Mouse (Mus musculus): ENCODE measurements around the gene Cbx7. TPM values are rescaled to one million over a fixed set of nuclear protein-coding genes. Genes with fewer than 3 reads are reported as not detected.

The Cbx7 gene
- polyA plus RNA-seq, 1 experiment from 2014 or later: 5.7 TPM

DNA sequence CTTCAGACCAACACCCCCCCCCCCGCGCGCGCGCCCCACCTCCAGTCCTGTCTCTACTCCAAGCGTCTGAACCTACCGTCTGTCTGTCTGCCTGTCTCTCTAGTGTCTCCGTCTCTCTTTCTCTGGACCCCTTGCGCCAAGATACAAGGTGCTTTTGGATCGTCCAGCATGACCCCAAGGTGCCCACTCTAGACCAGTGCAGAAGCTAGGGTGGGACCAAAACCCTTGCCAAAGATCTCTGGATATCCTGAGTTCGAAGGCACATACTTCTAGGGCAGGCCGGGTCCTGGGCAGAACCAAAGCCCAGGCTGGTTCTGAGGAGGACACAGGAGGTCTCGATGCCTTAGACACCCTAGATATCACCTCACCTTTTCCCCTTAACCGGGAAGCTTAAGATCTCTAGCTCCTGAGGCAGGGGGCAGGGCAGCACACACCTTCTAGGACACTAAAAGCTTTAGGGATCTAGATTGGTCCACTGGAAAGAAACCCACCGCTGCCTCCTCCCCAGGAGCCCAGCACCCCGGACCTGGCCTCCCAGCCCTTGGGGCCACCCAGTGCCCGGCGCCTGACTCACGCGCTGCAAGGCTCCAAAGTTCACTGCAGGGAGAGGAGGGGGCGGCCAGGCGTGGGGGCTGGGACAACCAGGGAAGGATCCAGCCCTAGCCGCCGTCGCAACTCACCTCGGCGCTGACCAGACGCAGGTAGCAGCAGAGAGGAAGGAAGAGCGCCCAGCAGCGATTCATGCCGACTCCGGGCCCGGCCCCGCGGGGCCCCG is 42.5 kb upstream of the Cbx7 start:
- 2% methylated on average over 34 of the region's 36 CpGs for whole genome bisulfite sequencing
- peak; percentile 45; the same call in 1 of the 2 replicates for ATAC-seq (ENCODE audit: insufficient read depth, low FRiP score)

GRCm38 (mm10) chr15:80012527-80013201 is 41.7 kb upstream of the Cbx7 start:
- Histone ChIP-seq H3K4me3 (replicated peaks; ENCODE audit: low read length) (peak overlapping the region; percentile 70), H3K9ac (ENCODE audit: low read length) (peak overlapping the region; percentile 88), H3K27me3 (ENCODE audit: control insufficient read depth, insufficient read depth, low read length) (peaks cover 43% of the 10 kb centered on the region), H3K27ac (ENCODE audit: low read length) (peak overlapping the region; percentile 80), H3K36me3 (ENCODE audit: control insufficient read depth, insufficient read depth, low read length) (no peaks in the 10 kb centered on the region), H3K4me1 (ENCODE audit: control insufficient read depth, insufficient read depth, low read length) (peaks cover 35% of the 10 kb centered on the region), H3K4me2 (ENCODE audit: low read depth, low read length) (peak overlapping the region; percentile 99), H3K9me3 (replicated peaks; ENCODE audit: control insufficient read depth, low read length) (no peaks in the 10 kb centered on the region)
- WGBS: under 1% methylated on average over 60 of the region's 60 CpGs
- peak; percentile 86 for ATAC-seq (ENCODE audit: insufficient read depth, low FRiP score)

More for the DNA sequence above, 42.5 kb upstream of the Cbx7 start:
- H3K9me3 ChIP-seq (replicated peaks; ENCODE audit: control insufficient read depth, low read length): no peaks in the 10 kb centered on the region
- H3K4me2 ChIP-seq (ENCODE audit: low read depth, low read length): peak overlapping the region; percentile 99
- H3K9ac ChIP-seq (ENCODE audit: low read length): peak overlapping the region; percentile 88
- H3K4me3 ChIP-seq (replicated peaks; ENCODE audit: low read length): peak overlapping the region; percentile 70
- H3K4me1 ChIP-seq (ENCODE audit: control insufficient read depth, insufficient read depth, low read length): peaks cover 35% of the 10 kb centered on the region
- peak overlapping the region; percentile 80 for H3K27ac ChIP-seq (ENCODE audit: low read length)
- peaks cover 43% of the 10 kb centered on the region for H3K27me3 ChIP-seq (ENCODE audit: control insufficient read depth, insufficient read depth, low read length)
- no peaks in the 10 kb centered on the region for H3K36me3 ChIP-seq (ENCODE audit: control insufficient read depth, insufficient read depth, low read length)

GRCm38 (mm10) chr15:80011778-80012526 is 41.0 kb upstream of the Cbx7 start:
- peaks cover 43% of the 10 kb centered on the region for H3K27me3 ChIP-seq (ENCODE audit: control insufficient read depth, insufficient read depth, low read length)
- H3K4me1 ChIP-seq (ENCODE audit: control insufficient read depth, insufficient read depth, low read length): peaks cover 35% of the 10 kb centered on the region
- peak overlapping the region; percentile 99 for H3K4me2 ChIP-seq (ENCODE audit: low read depth, low read length)
- 1% methylated on average over 53 of the region's 56 CpGs for WGBS
- peak overlapping the region; percentile 88 for H3K9ac ChIP-seq (ENCODE audit: low read length)
- no peaks in the 10 kb centered on the region for H3K9me3 ChIP-seq (replicated peaks; ENCODE audit: control insufficient read depth, low read length)
- H3K4me3 ChIP-seq (replicated peaks; ENCODE audit: low read length): peak overlapping the region; percentile 70
- ATAC-seq (ENCODE audit: insufficient read depth, low FRiP score): no peak; the same call in 1 of the 2 replicates
- no peaks in the 10 kb centered on the region for H3K36me3 ChIP-seq (ENCODE audit: control insufficient read depth, insufficient read depth, low read length)
- H3K27ac ChIP-seq (ENCODE audit: low read length): peak overlapping the region; percentile 80

GRCm38 (mm10) chr15:80011194-80011593 is 40.3 kb upstream of the Cbx7 start:
- Histone ChIP-seq H3K27ac (ENCODE audit: low read length) (no peak overlapping the region), H3K9ac (ENCODE audit: low read length) (no peak overlapping the region), H3K9me3 (replicated peaks; ENCODE audit: control insufficient read depth, low read length) (no peaks in the 10 kb centered on the region), H3K4me2 (ENCODE audit: low read depth, low read length) (peak overlapping the region; percentile 99), H3K27me3 (ENCODE audit: control insufficient read depth, insufficient read depth, low read length) (peaks cover 42% of the 10 kb centered on the region), H3K36me3 (ENCODE audit: control insufficient read depth, insufficient read depth, low read length) (no peaks in the 10 kb centered on the region), H3K4me3 (replicated peaks; ENCODE audit: low read length) (peak overlapping the region; percentile 70), H3K4me1 (ENCODE audit: control insufficient read depth, insufficient read depth, low read length) (peaks cover 35% of the 10 kb centered on the region)
- ATAC-seq (ENCODE audit: insufficient read depth, low FRiP score): no peak
- WGBS: 38% methylated on average over 6 of the region's 6 CpGs

- Histone ChIP-seq H3K4me2 (ENCODE audit: low read depth, low read length) (peak overlapping the region; percentile 99; the same call in 1 of the 2 replicates), H3K9me3 (replicated peaks; ENCODE audit: control insufficient read depth, low read length) (no peaks in the 10 kb centered on the region), H3K4me1 (ENCODE audit: control insufficient read depth, insufficient read depth, low read length) (peaks cover 43% of the 10 kb centered on the region), H3K4me3 (replicated peaks; ENCODE audit: low read length) (0 out of 2 replicates have a peak overlapping the region, but pooled peaks have one; percentile 8), H3K27ac (ENCODE audit: low read length) (peak overlapping the region; percentile 66), H3K27me3 (ENCODE audit: control insufficient read depth, insufficient read depth, low read length) (peaks cover 31% of the 10 kb centered on the region), H3K36me3 (ENCODE audit: control insufficient read depth, insufficient read depth, low read length) (no peaks in the 10 kb centered on the region), H3K9ac (ENCODE audit: low read length) (peak overlapping the region; percentile 50; the same call in 1 of the 2 replicates)
- no peak for ATAC-seq (ENCODE audit: insufficient read depth, low FRiP score)
- WGBS: 43% methylated on average over 7 of the region's 7 CpGs
These were observed 39.3 kb upstream of the Cbx7 start for GRCm38 (mm10) chr15:80010182-80010558.

DNA sequence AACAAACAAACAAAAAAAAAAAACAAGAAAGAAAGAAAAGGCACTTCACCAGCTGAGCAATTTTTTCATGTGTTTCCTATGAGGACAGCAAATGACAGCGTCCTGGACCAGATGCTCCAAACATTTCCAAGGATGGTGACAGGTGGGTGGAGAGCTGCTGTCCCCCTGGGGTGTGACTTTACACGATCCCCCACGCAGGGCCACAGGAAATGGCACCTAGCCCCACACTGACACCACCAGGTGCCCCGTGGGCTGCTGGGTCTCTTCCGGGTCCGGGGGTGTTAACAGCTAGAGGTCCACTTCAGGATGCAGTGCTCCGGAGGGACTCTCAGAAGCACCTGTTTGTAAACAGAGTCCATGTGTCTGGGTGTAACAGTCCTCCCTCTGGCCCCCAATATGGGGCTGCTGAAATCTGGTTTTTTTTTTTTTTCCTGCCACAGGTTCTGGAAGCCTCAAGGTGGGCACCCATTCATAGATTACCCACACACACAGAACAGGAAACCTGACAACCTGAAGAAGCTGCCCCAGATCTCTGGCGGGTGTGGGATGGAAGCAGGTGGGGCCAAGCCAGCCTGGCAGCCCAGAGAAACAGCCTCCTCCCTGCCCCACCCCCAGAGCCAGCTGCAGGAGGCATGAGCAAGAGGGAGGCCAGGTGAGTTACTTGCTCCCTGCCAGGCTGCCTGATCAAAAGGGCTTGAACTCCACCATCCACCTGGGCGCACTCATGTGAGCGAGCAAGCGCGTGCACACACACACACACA is 38.7 kb upstream of the Cbx7 start:
- H3K27ac ChIP-seq (ENCODE audit: low read length): no peak overlapping the region; the same call in 1 of the 2 replicates
- 29% methylated on average over 12 of the region's 12 CpGs for WGBS
- H3K9me3 ChIP-seq (replicated peaks; ENCODE audit: control insufficient read depth, low read length): no peaks in the 10 kb centered on the region
- peaks cover 43% of the 10 kb centered on the region for H3K4me1 ChIP-seq (ENCODE audit: control insufficient read depth, insufficient read depth, low read length)
- peaks cover 26% of the 10 kb centered on the region for H3K27me3 ChIP-seq (ENCODE audit: control insufficient read depth, insufficient read depth, low read length)
- H3K36me3 ChIP-seq (ENCODE audit: control insufficient read depth, insufficient read depth, low read length): no peaks in the 10 kb centered on the region
- no peak overlapping the region for H3K4me3 ChIP-seq (replicated peaks; ENCODE audit: low read length)
- H3K9ac ChIP-seq (ENCODE audit: low read length): no peak overlapping the region; the same call in 1 of the 2 replicates
- ATAC-seq (ENCODE audit: insufficient read depth, low FRiP score): no peak
- peak overlapping the region; percentile 99; the same call in 1 of the 2 replicates for H3K4me2 ChIP-seq (ENCODE audit: low read depth, low read length)

- no peaks in the 10 kb centered on the region for H3K9me3 ChIP-seq (replicated peaks; ENCODE audit: control insufficient read depth, low read length)
- H3K4me2 ChIP-seq (ENCODE audit: low read depth, low read length): no peak overlapping the region
- H3K4me3 ChIP-seq (replicated peaks; ENCODE audit: low read length): no peak overlapping the region
- H3K36me3 ChIP-seq (ENCODE audit: control insufficient read depth, insufficient read depth, low read length): no peaks in the 10 kb centered on the region
- 84% methylated on average over 6 of the region's 6 CpGs for WGBS
- H3K27me3 ChIP-seq (ENCODE audit: control insufficient read depth, insufficient read depth, low read length): peaks cover 15% of the 10 kb centered on the region
- ATAC-seq (ENCODE audit: insufficient read depth, low FRiP score): no peak
- no peak overlapping the region for H3K9ac ChIP-seq (ENCODE audit: low read length)
- no peak overlapping the region for H3K27ac ChIP-seq (ENCODE audit: low read length)
- peaks cover 35% of the 10 kb centered on the region for H3K4me1 ChIP-seq (ENCODE audit: control insufficient read depth, insufficient read depth, low read length)
These were observed 37.5 kb upstream of the Cbx7 start for GRCm38 (mm10) chr15:80008461-80008860.

GRCm38 (mm10) chr15:80006156-80006555 is 35.2 kb upstream of the Cbx7 start:
- WGBS: 63% methylated on average over 7 of the region's 7 CpGs
- H3K4me3 ChIP-seq (replicated peaks; ENCODE audit: low read length): no peak overlapping the region
- H3K4me1 ChIP-seq (ENCODE audit: control insufficient read depth, insufficient read depth, low read length): peaks cover 27% of the 10 kb centered on the region
- no peaks in the 10 kb centered on the region for H3K9me3 ChIP-seq (replicated peaks; ENCODE audit: control insufficient read depth, low read length)
- H3K36me3 ChIP-seq (ENCODE audit: control insufficient read depth, insufficient read depth, low read length): 0 out of 2 replicates have a peak, but pooled peaks cover 3% of the 10 kb centered on the region
- H3K27me3 ChIP-seq (ENCODE audit: control insufficient read depth, insufficient read depth, low read length): peaks cover 3% of the 10 kb centered on the region
- no peak for ATAC-seq (ENCODE audit: insufficient read depth, low FRiP score)
- H3K4me2 ChIP-seq (ENCODE audit: low read depth, low read length): no peak overlapping the region
- peak overlapping the region; percentile 30; the same call in 1 of the 2 replicates for H3K9ac ChIP-seq (ENCODE audit: low read length)
- H3K27ac ChIP-seq (ENCODE audit: low read length): peak overlapping the region; percentile 35; the same call in 1 of the 2 replicates

Measured in stomach, embryonic 16.5 days (tissue).